Mouse (Mus musculus) heart, embryonic 13.5 days (tissue): ENCODE results near the gene Glyctk. TPM values are rescaled to one million over a fixed set of nuclear protein-coding genes. Genes with fewer than 3 reads are reported as not detected.

Experiments used
- ATAC-seq: fragments of 200-750 bp; cut with Nextera tagmentation; 2 replicates; pipeline ENCODE4 v1.8.0; 2017; ENCODE audit warnings: moderate TSS enrichment; ENCODE audit not compliant: insufficient number of reproducible peaks, low FRiP score, low TSS enrichment; ENCODE audit errors: extremely low read depth
- H3K27ac ChIP-seq: fragments of 300-500 bp; sonication (generic); replicated peaks from 2 replicates; pipeline ENCODE4 v1.5.1; 2015; ENCODE audit warnings: moderate library complexity, mild to moderate bottlenecking, inconsistent platforms
- H3K27me3 ChIP-seq: fragments of 300-500 bp; sonication (generic); replicated peaks from 2 replicates; pipeline ENCODE4 v1.6.1; 2015; ENCODE audit warnings: mild to moderate bottlenecking, inconsistent platforms
- H3K36me3 ChIP-seq: fragments of 300-500 bp; sonication (generic); 2 replicates; pipeline ENCODE4 v1.6.1; 2015; ENCODE audit warnings: mild to moderate bottlenecking, inconsistent platforms
- H3K4me1 ChIP-seq: fragments of 300-500 bp; sonication (generic); 2 replicates; pipeline ENCODE4 v1.6.1; 2015; ENCODE audit warnings: inconsistent platforms
- H3K4me2 ChIP-seq: fragments of 300-500 bp; sonication (generic); 2 replicates; pipeline ENCODE4 v1.6.1; 2015; ENCODE audit warnings: inconsistent platforms, mild to moderate bottlenecking, moderate library complexity
- H3K4me3 ChIP-seq: fragments of 300-500 bp; sonication (generic); 2 replicates; pipeline ENCODE4 v1.5.1; 2015; ENCODE audit warnings: moderate library complexity, mild to moderate bottlenecking, inconsistent platforms
- H3K9ac ChIP-seq: fragments of 300-500 bp; sonication (generic); 2 replicates; pipeline ENCODE4 v1.6.1; 2015; ENCODE audit warnings: inconsistent platforms, mild to moderate bottlenecking, moderate library complexity
- H3K9me3 ChIP-seq: fragments of 300-500 bp; sonication (generic); 2 replicates; pipeline ENCODE4 v1.6.1; 2016; ENCODE audit warnings: inconsistent platforms
- WGBS: fragments of 180-500 bp; shearing (Covaris S2); methylation state at CpG from one replicate; pipeline ENCODE4 v1.1.7; 2015; ENCODE audit warnings: mixed read lengths; 5-methylcytosine and 5-hydroxymethylcytosine counted together
- polyA plus RNA-seq: library from polyadenylated mRNA; unstranded; fragments of >200 nt; fragmentation: Nextera tagmentation; extraction: Ambion mirVana; gene quantifications from 2 replicates; pipeline ENCODE4 v1.2.1, GENCODE M21; 2015

The Glyctk gene
- polyA plus RNA-seq, 1 experiment from 2014 or later = 1.6 TPM

DNA sequence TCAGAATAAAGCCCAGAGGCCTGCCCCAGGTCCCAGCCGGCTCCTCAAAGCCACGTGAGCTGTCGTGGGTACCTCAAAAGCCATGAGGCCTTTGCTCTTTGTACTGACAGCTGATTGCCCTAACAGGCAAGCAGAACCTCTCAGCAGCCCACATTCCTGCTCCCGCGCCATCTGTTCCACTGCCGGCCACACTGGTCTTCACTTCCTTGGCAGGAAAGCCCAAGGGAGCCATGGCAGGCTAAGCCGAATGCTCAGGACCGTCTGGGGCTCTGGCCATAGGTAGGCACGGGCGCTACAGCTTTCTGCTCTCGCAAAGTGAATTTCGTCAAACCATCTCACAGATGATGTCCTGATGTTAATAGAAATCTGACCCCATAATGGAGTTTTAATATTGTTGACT is 16.0 kb downstream of the Glyctk start:
- H3K4me1 ChIP-seq = peaks cover 5% of the 10 kb centered on the region; the same call in 1 of the 2 replicates
- H3K9ac ChIP-seq = no peak overlapping the region

DNA sequence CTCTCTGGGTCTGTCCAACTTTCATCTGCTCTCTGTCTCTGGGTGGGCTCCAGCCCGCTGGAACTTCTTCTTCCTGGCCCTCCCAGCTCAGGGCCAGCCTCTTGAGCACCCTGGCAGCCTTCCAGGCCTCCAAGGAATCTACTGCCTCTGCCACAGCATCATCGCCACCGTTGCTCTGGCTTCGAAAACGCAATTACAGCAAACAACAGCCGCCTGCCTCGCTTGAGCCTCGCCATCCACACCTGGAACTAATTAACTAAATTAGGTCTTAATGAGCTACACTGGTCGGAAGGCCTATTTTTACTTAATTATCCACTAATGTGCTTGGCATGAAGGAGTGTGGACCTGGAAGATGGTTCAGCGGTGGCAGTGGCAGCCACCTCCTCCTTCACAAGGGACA is 18.2 kb downstream of the Glyctk start:
- no peak overlapping the region for H3K9ac ChIP-seq
- WGBS = 49% methylated on average over 10 of the region's 10 CpGs
- no peak overlapping the region for H3K4me3 ChIP-seq
- ATAC-seq = no peak
- H3K36me3 ChIP-seq = no peaks in the 10 kb centered on the region
- peaks cover 5% of the 10 kb centered on the region; the same call in 1 of the 2 replicates for H3K4me1 ChIP-seq
- no peak overlapping the region for H3K27ac ChIP-seq
- no peaks in the 10 kb centered on the region for H3K9me3 ChIP-seq
- H3K4me2 ChIP-seq = no peak overlapping the region
- H3K27me3 ChIP-seq = peaks cover 15% of the 10 kb centered on the region; the same call in 1 of the 2 replicates

More for the DNA sequence above, 16.0 kb downstream of the Glyctk start:
- WGBS = 76% methylated on average over 12 of the region's 12 CpGs
- Histone ChIP-seq H3K9me3 (no peaks in the 10 kb centered on the region), H3K27me3 (peaks cover 36% of the 10 kb centered on the region), H3K4me2 (no peak overlapping the region), H3K36me3 (no peaks in the 10 kb centered on the region), H3K4me3 (no peak overlapping the region), H3K27ac (no peak overlapping the region)
- ATAC-seq = no peak

DNA sequence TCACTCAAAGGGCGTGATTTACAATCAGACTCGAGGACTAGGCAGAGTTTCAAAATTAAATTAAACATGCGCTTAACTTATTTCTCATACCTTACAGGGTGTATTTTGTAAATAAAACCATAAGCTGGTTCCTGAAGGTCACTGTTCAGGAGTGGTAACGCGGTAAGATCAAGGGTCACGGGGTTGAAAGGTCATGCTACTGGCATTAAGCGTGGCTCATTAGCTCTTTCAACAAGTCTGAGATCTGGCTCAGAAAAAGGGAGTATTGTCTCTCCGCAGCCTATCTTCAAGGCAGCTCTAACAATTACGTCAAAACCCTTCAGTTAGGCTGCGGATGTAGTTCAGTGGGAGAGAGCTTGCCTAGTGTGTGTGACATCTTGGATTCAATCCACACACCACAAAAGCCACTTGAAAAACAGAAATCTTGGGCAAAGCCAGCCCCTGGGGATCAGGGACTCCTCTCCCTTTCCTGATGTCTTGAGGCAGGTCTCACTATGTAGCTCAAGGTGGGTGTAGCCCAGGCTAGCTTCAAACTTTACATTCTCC is 20.2 kb downstream of the Glyctk start:
- H3K9ac ChIP-seq = no peak overlapping the region
- WGBS = 67% methylated on average over 10 of the region's 10 CpGs

GRCm38 (mm10) chr9:106130250-106130649 is 27.7 kb downstream of the Glyctk start:
- no peak overlapping the region for H3K4me3 ChIP-seq
- no peaks in the 10 kb centered on the region for H3K9me3 ChIP-seq
- WGBS = 72% methylated on average over 7 of the region's 7 CpGs
- H3K4me1 ChIP-seq = no peaks in the 10 kb centered on the region
- H3K27ac ChIP-seq = no peak overlapping the region
- no peak for ATAC-seq
- no peak overlapping the region for H3K4me2 ChIP-seq
- H3K9ac ChIP-seq = no peak overlapping the region
- H3K36me3 ChIP-seq = no peaks in the 10 kb centered on the region
- H3K27me3 ChIP-seq = no peaks in the 10 kb centered on the region

More for the DNA sequence above, 20.2 kb downstream of the Glyctk start:
- no peaks in the 10 kb centered on the region for H3K9me3 ChIP-seq
- H3K4me1 ChIP-seq = peaks cover 5% of the 10 kb centered on the region; the same call in 1 of the 2 replicates
- no peaks in the 10 kb centered on the region for H3K36me3 ChIP-seq
- H3K4me2 ChIP-seq = no peak overlapping the region
- no peak overlapping the region for H3K27ac ChIP-seq
- H3K4me3 ChIP-seq = no peak overlapping the region
- H3K27me3 ChIP-seq = no peaks in the 10 kb centered on the region
- no peak for ATAC-seq

DNA sequence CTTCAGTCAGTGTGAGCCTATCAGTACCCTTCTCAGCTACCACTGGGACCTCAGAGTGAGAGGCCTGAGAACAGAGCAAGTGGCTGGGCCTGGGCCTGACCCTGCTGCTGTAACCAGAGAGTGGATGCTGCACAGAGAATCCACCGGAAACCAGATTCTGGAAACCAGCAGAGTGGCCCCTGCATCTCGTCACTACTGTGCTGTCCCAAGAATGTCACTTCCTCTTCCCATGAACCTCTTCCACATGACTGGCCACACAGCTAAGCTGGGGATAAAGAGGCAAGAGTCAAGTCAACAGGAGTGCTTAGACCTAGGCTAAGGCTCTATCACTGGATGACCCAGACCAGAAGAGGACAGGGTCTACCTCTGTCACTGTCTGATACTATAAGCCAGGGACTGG is 28.9 kb downstream of the Glyctk start:
- H3K4me3 ChIP-seq = no peak overlapping the region
- H3K36me3 ChIP-seq = no peaks in the 10 kb centered on the region
- H3K4me2 ChIP-seq = no peak overlapping the region
- H3K27ac ChIP-seq = no peak overlapping the region
- H3K9ac ChIP-seq = no peak overlapping the region
- H3K4me1 ChIP-seq = no peaks in the 10 kb centered on the region
- no peaks in the 10 kb centered on the region for H3K27me3 ChIP-seq
- ATAC-seq = no peak
- H3K9me3 ChIP-seq = no peaks in the 10 kb centered on the region
- 64% methylated on average over 2 of the region's 2 CpGs for WGBS

GRCm38 (mm10) chr9:106126786-106127251 is 31.1 kb downstream of the Glyctk start:
- no peaks in the 10 kb centered on the region for H3K27me3 ChIP-seq
- no peaks in the 10 kb centered on the region for H3K9me3 ChIP-seq
- no peak overlapping the region for H3K4me2 ChIP-seq
- H3K9ac ChIP-seq = no peak overlapping the region
- 38% methylated on average over 2 of the region's 2 CpGs for WGBS
- H3K27ac ChIP-seq = no peak overlapping the region
- no peak for ATAC-seq
- H3K4me1 ChIP-seq = no peaks in the 10 kb centered on the region
- no peaks in the 10 kb centered on the region for H3K36me3 ChIP-seq
- no peak overlapping the region for H3K4me3 ChIP-seq

DNA sequence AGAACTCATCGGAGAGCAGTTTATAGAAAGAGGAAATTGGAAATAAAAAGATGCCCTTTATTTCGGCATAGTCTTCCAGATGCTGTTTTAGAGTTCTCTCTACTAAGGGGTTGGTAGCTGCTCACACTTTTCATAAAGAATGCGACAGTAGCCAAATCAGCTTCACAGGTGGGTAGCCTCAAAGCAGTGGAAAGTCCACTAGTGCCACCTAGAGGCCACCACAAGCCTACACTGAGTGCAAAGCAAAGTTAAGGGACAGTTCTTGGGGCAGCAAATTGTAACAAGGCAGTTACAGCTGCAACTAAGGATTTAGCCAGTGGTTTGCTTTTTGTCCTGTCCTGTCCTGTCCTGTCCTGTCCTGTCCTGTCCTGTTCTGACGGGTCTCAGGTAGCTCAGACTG is 34.3 kb downstream of the Glyctk start:
- WGBS = 43% methylated on average over 4 of the region's 4 CpGs
- ATAC-seq = no peak
- Histone ChIP-seq H3K4me3 (no peak overlapping the region), H3K9ac (no peak overlapping the region), H3K4me2 (no peak overlapping the region), H3K36me3 (no peaks in the 10 kb centered on the region), H3K4me1 (no peaks in the 10 kb centered on the region), H3K27ac (no peak overlapping the region), H3K27me3 (no peaks in the 10 kb centered on the region), H3K9me3 (no peaks in the 10 kb centered on the region)

DNA sequence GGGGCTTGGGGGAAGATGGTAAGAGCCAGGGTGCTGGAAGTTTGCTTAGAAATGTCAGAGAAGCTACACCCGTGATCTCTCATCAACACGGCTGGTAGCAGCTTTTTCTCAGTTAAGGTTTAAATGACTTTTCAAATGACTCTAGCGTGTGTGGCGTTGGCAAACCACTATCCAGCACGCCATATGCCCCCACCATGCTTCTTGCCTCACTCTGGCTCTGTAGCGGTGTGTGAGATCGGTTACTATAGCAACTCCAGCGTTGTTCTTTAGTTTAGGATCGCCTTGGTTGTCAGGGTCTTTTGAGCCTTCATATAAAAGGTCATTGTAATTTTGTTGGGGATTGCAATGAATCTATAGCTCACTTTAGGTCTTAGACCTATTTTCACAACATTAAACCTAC is 38.9 kb downstream of the Glyctk start:
- H3K36me3 ChIP-seq = no peaks in the 10 kb centered on the region
- H3K4me3 ChIP-seq = no peak overlapping the region
- ATAC-seq = no peak
- H3K4me2 ChIP-seq = no peak overlapping the region
- H3K27me3 ChIP-seq = peaks cover 14% of the 10 kb centered on the region
- no peak overlapping the region for H3K9ac ChIP-seq
- 74% methylated on average over 9 of the region's 9 CpGs for WGBS
- H3K9me3 ChIP-seq = no peaks in the 10 kb centered on the region
- no peak overlapping the region for H3K27ac ChIP-seq
- no peaks in the 10 kb centered on the region for H3K4me1 ChIP-seq

DNA sequence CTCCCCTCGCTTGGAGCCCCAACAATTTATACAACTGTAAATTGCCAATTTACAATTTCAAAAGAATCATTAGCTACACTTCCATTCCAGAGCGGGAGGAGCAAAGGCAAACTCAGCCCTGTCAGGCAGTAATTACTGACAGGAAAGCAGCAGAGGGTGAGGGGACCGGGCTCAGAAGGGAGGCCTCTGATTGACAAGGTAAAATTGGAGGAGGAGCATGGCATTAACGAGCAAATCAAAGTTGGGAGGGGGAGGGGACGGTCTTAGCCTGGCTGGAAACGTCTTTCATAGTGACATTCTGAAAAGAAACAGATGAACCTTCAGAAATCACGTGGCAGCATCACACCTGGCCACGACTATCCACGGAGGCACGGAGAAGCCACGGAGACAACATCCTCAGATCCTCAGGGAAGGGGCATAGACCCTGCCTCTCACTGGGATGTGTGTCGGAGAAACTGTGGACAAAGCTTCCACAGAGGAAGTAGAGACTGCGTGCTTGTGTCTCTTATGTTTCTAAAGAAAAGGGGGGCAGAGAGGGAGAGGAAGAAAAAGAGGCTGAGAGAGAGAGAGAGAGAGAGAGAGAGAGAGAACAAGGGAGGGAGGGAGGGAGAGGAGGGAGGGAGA is 42.0 kb downstream of the Glyctk start:
- WGBS = 45% methylated on average over 13 of the region's 13 CpGs
- Histone ChIP-seq H3K9ac (no peak overlapping the region), H3K27ac (no peak overlapping the region), H3K9me3 (no peaks in the 10 kb centered on the region), H3K4me2 (peak overlapping the region; percentile 24; the same call in 1 of the 2 replicates), H3K4me3 (no peak overlapping the region), H3K4me1 (no peaks in the 10 kb centered on the region), H3K27me3 (peaks cover 19% of the 10 kb centered on the region), H3K36me3 (no peaks in the 10 kb centered on the region)
- ATAC-seq = no peak

- Histone ChIP-seq H3K4me3 (no peak overlapping the region), H3K9ac (no peak overlapping the region), H3K27me3 (peaks cover 19% of the 10 kb centered on the region), H3K36me3 (no peaks in the 10 kb centered on the region), H3K4me2 (no peak overlapping the region), H3K27ac (no peak overlapping the region), H3K4me1 (no peaks in the 10 kb centered on the region), H3K9me3 (no peaks in the 10 kb centered on the region; the same call in none of the 2 replicates)
- WGBS = 29% methylated on average over 10 of the region's 10 CpGs
- no peak for ATAC-seq
These were observed 45.0 kb downstream of the Glyctk start for GRCm38 (mm10) chr9:106112770-106113423.

- Histone ChIP-seq H3K27me3 (no peaks in the 10 kb centered on the region), H3K4me3 (no peak overlapping the region), H3K9ac (no peak overlapping the region), H3K4me1 (no peaks in the 10 kb centered on the region), H3K9me3 (no peaks in the 10 kb centered on the region; the same call in none of the 2 replicates), H3K36me3 (no peaks in the 10 kb centered on the region), H3K27ac (no peak overlapping the region), H3K4me2 (no peak overlapping the region)
- WGBS = 70% methylated on average over 9 of the region's 9 CpGs
- no peak for ATAC-seq
These were observed 51.7 kb downstream of the Glyctk start for GRCm38 (mm10) chr9:106106241-106106640.
